In genomic region chr9:23919191-23919904, GRCm38 (mm10) we compare ENCODE assay signal across 15 mouse cellular contexts.
DNase-seq lines count a peak whose midpoint lies in the region; ATAC-seq lines count a peak whose summit lies in the region.
"Had no signal": no experiment of that assay in that cellular context is flagged by ENCODE, and none has a peak within 500 bp of the region (broad histone marks: within the 10 kb centered on the region; RNA-seq: fewer than 3 reads in every experiment).

No protein-coding gene starts in this region.

- H3K27ac ChIP-seq in hindbrain, embryonic 15.5 days (replicated peaks): no peak overlapping the region
- H3K27ac ChIP-seq: embryonic facial prominence, embryonic 13.5 days; heart, adult 2 months; liver, embryonic 13.5 days had no signal

- no peak overlapping the region for H3K4me3 ChIP-seq in hindbrain, embryonic 15.5 days
- H3K4me3 ChIP-seq: embryonic facial prominence, embryonic 13.5 days; heart, adult 2 months; liver, embryonic 13.5 days had no signal

- H3K4me2 ChIP-seq in hindbrain, embryonic 15.5 days: no peak overlapping the region
- H3K4me2 ChIP-seq: embryonic facial prominence, embryonic 13.5 days; liver, embryonic 13.5 days had no signal

- H3K27me3 ChIP-seq in hindbrain, embryonic 15.5 days: no peaks in the 10 kb centered on the region
- H3K27me3 ChIP-seq: embryonic facial prominence, embryonic 13.5 days; liver, embryonic 13.5 days had no signal

- 40% methylated on average over 3 of the region's 3 CpGs for WGBS in hindbrain, embryonic 15.5 days

- H3K4me1 ChIP-seq in hindbrain, embryonic 15.5 days (replicated peaks): no peaks in the 10 kb centered on the region
- H3K4me1 ChIP-seq: embryonic facial prominence, embryonic 13.5 days; liver, embryonic 13.5 days had no signal

- DNase-seq in kidney, postnatal 10 days: peak; percentile 23
- DNase-seq in kidney, adult 18-20 months: no peak
- DNase-seq in right cerebral cortex, postnatal 10 days (ENCODE audit: low spot score in 2 of 2): peak; percentile 27 to 31
- no peak for DNase-seq in right cerebral cortex, adult 18-20 months
- no peak for DNase-seq in adrenal gland, postnatal 36 days
- no peak for DNase-seq in gastrocnemius, adult 8-10 months (ENCODE audit: low spot score in 2 of 2)
- DNase-seq: cerebellum, adult 9-10 months; heart, adult 2 months; heart, postnatal 14 days; liver, embryonic 13.5 days; lung, postnatal 14 days; thymus, postnatal 25 days had no signal

- no peak overlapping the region for H3K9ac ChIP-seq in hindbrain, embryonic 15.5 days
- H3K9ac ChIP-seq: embryonic facial prominence, embryonic 13.5 days; liver, embryonic 13.5 days had no signal

- no peaks in the 10 kb centered on the region for H3K36me3 ChIP-seq in hindbrain, embryonic 15.5 days
- H3K36me3 ChIP-seq: embryonic facial prominence, embryonic 13.5 days; liver, embryonic 13.5 days had no signal

- ATAC-seq in hindbrain, embryonic 15.5 days (ENCODE audit: low FRiP score, low read depth): 0 out of 2 replicates have a peak, but pooled peaks have one; percentile 69
- ATAC-seq: activated CD4-positive, CD25-positive, alpha-beta regulatory T cell, adult 4 months had no signal

- no peaks in the 10 kb centered on the region for H3K9me3 ChIP-seq in hindbrain, embryonic 15.5 days
- H3K9me3 ChIP-seq: embryonic facial prominence, embryonic 13.5 days; liver, embryonic 13.5 days had no signal

Comparison
In these comparisons a context has a peak if more than half of its experiments do, and no peak if none do; other contexts are left out.
1. DNase-seq: peak in kidney, postnatal 10 days (single experiment) and right cerebral cortex, postnatal 10 days (2 of 2); none in kidney, adult 18-20 months (single experiment), right cerebral cortex, adult 18-20 months (single experiment), adrenal gland, postnatal 36 days (0 of 2) and gastrocnemius, adult 8-10 months (0 of 2).